Mouse (Mus musculus): ENCODE data around the gene Veph1.

DNA sequence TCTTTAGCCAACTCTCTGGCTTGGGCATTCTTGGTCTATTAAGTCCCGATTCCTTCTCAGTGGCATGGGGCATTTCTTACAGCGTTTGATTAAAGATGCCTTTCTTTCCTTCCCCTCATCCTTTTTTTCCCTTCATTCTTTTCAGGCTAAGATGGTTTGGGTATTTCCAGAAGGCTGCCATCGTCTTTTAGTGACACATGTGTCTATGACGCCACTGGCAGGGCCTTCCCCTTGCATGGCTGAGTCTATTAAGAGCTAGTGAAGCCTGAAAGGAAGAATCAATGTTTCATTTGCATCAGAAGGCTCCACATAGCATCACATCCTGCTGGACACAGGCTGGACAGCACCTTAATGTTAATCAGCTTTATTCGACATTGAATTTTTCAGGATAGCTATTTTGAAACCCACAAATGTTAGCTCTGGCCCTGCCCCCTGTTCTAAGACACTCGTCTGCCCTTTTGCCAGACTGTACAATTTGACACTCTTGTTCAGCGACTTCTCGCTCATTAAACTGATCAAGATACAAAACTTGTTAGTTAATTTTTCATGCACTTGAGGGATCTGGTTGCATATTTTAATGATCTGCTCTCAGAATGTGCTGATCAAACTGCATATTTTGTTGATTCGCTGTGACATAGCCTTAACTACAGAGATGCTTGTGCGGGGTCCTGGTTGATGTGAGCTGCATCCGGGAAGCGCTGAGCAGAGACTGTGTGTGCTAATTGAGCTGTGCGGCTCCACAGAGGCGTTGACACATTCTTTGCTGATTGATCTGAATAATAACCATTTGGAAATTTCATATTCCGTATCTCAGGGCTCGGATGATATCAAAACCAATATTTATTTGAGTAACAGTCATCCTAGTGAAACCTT lies 29.6 kb upstream of the Veph1 start:
- TF ChIP-seq CTCF (IDR thresholded peaks at IDR 0.05; ENCODE audit: extremely low read depth, insufficient read length, insufficient replicate concordance, low read depth, low read length) (no peak), POLR2A (IDR thresholded peaks at IDR 0.05; ENCODE audit: low read depth, low read length) (no peak)
